Mouse (Mus musculus) CD4-positive, CD25-positive, alpha-beta regulatory T cell, adult 4 months (primary cell): ENCODE results near the gene Slc35f6. TPM values are rescaled to one million over a fixed set of nuclear protein-coding genes. Genes with fewer than 3 reads are reported as not detected.

Experiments
- ATAC-seq: one replicate; pipeline ENCODE4 v1.8.0; 2017
- polyA plus RNA-seq, 2 experiments: library from polyadenylated mRNA; unstranded; fragments of 100-300 nt; shearing (Covaris generic); gene quantifications; one replicate each; pipeline ENCODE4 v1.2.1; 2017

The Slc35f6 gene
- 10 to 100 TPM; 18.0 to 22.7 TPM for polyA plus RNA-seq

DNA sequence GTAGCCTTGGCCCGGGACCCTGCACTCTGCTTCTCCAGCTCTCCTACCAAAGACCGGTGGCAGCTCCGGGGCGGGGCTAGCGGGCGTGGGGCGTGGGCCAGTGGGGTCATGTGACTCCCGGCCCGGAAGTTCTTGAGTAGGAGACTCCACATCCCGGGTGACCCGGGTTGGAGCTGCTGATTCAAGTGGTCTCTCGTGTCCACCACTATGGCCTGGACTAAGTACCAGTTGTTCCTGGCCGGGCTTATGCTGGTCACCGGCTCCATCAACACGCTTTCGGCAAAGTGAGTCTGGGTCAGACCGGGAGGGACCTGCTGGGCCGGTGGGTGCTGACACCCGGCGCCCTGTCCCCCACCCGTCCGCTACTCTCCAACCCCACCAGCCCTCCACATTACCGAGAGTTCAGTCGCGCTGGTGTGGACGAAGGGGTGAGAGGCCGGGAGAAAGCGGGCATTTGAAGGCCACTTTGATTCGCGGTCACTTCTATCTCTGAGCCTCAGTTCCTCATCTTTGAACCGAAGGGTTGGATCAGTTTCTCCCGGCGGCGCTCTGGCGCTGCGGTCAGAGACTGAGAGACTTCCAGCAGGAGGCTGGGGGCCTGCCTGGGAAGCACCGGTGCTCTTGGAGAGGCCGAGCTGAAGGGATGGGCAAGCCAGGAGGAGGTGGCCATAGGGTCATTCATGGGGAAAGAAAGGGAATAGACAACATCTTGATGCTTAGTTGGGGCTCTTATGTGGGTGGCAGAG lies at the start of gene Slc35f6:
Slc35f6 (plus strand) TSS at position 119 of the 746 bp plus-strand sequence.
- ATAC-seq: peak; percentile 99

DNA sequence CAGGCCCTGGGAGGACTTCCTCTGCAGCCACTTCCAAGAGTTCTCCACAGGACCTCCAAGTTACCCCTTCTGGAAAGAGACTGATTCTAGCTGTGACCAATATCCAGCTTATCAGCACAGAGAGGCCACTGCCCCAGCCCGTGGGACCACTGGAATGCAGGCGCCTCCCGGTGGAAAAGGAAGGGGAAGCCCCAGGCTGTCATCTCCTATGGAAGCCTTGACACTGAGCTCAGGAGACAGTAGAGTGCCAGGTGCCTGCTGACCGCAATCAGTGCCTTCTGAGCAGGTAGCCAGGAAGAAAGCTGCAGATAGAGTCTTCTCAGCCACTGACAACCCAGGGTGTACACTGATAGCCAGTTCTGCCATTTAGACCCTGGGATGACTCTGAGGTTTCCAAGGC lies 46.3 kb upstream of the Slc35f6 start:
- ATAC-seq: no peak

GRCm38 (mm10) chr5:30603255-30603654 lies 44.5 kb upstream of the Slc35f6 start:
- no peak for ATAC-seq

DNA sequence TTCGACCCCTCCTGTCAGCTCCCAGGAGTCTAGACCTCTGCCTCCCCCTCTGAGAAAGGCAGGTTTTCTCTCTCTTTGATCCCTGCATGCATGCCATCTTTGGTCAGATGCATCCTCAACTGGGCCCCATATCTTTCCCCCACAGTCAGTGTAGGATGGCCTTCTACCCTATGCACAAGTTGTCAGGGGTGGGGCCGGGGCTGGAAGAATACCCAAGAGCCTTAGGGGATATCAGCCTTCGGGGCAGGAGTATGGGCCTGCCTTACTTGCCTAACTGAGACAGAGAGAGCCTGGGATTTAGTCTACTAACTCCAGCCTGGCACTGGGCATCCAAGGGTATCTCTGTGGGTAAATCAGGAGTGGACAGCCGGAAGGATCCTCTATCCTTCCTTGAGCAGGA lies 43.8 kb upstream of the Slc35f6 start:
- ATAC-seq: no peak

- no peak for ATAC-seq
Observed at GRCm38 (mm10) chr5:30604769-30605188, 43.0 kb upstream of the Slc35f6 start.

GRCm38 (mm10) chr5:30605649-30606048 lies 42.1 kb upstream of the Slc35f6 start:
- ATAC-seq: no peak

- no peak for ATAC-seq
Observed at GRCm38 (mm10) chr5:30606424-30607073, 41.2 kb upstream of the Slc35f6 start.

GRCm38 (mm10) chr5:30609094-30609493 lies 38.6 kb upstream of the Slc35f6 start:
- ATAC-seq: no peak

DNA sequence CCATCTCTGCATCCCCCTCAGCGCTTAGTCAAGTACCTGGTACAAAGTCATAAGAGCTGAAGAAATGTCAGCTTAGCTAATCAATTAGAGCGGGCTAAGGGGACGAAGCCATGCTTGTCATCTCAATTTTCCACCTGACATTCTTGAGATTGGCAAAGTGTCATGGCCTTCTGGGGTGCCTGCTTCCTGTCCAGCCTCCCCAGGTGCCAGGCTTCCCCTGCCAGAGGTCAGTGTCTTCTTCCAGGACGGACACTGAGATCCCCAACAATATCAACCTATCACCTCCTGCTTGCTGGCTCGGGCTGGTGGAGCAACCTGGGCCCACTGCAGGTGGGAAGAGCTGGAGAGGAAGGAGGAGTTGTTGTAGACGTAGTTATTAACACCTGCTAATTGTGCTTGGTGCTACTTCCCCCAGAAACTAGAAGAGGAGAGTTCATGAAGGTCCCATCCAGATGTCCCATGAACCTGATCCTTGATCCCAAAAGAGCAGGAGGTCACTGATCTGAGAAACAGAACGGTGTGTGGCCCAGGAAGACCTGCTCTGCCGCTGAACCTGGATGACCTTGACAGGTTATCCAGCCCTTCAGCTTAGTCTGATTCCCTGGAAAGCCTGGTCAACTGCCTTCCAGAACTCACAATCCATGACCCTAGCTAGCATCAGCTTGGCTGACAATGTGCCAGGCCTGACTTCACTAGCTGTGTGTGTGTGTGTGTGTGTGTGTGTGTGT lies 37.7 kb upstream of the Slc35f6 start:
- ATAC-seq: no peak

- no peak for ATAC-seq
Observed at GRCm38 (mm10) chr5:30611091-30611490, 36.6 kb upstream of the Slc35f6 start.

- no peak for ATAC-seq
Observed at GRCm38 (mm10) chr5:30611689-30612088, 36.0 kb upstream of the Slc35f6 start.

GRCm38 (mm10) chr5:30612575-30612974 lies 35.2 kb upstream of the Slc35f6 start:
- ATAC-seq: no peak

DNA sequence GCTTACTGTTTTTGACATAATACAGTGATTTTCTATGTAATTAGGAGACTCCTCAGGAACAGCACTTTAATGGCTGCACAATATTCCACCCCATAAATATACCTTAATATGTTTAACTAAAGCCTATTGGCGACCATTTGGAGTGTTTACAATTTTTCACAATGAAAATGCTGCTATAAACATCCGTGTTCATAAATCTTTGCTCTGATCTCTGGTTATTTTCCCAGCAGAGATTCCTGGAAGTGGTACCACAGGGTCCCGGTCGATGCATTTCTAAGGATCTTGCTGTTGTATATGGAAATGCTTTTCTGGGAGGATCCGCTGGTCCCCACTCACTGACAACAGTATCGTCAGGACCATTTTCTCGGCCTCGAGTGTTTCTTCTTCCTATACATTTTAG lies 34.5 kb upstream of the Slc35f6 start:
- no peak for ATAC-seq

GRCm38 (mm10) chr5:30614221-30614620 lies 33.5 kb upstream of the Slc35f6 start:
- ATAC-seq: no peak

GRCm38 (mm10) chr5:30615416-30615815 lies 32.3 kb upstream of the Slc35f6 start:
- ATAC-seq: no peak

- ATAC-seq: no peak
Observed at GRCm38 (mm10) chr5:30615819-30616218, 31.9 kb upstream of the Slc35f6 start.

- no peak for ATAC-seq
Observed at GRCm38 (mm10) chr5:30616644-30617043, 31.1 kb upstream of the Slc35f6 start.

DNA sequence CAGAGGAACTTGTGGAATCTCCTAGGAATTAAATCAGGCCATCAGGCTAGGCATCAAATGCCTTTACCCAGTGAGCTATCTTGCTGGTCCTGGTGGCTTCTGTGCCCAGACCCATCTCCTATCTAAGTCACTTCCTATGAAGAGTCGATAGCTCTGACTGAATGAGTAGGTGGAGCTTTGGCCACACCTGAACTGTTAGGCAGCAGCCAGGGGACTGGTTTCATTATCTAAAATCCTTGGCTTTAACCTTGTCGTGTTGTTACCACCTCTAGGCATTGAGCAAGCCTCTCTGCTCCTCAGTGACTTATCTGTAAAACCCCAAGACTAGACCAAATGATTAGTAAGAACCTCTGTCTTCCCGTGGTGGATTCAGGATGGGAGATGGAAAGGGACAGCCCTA lies 30.4 kb upstream of the Slc35f6 start:
- no peak for ATAC-seq

DNA sequence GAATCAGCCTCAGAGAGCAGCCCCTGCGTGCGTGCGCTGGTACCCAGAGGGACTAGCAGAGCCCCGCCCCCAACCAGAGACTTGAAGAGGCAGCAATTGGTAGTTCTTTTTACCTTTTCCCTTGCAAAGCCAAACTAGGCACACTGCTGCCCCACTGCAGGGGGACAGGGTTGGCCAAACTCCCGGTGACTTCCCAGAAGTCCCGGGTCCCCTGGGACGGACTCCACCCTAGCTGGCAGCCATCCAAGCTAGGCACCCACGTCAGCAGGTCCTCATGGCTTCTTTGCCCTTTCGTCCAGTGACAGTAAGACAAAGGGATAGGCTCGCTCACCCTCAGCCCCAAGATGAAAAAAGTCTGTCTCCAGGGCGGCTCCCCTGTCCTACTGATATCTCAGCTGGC lies 29.9 kb upstream of the Slc35f6 start:
- ATAC-seq: no peak

DNA sequence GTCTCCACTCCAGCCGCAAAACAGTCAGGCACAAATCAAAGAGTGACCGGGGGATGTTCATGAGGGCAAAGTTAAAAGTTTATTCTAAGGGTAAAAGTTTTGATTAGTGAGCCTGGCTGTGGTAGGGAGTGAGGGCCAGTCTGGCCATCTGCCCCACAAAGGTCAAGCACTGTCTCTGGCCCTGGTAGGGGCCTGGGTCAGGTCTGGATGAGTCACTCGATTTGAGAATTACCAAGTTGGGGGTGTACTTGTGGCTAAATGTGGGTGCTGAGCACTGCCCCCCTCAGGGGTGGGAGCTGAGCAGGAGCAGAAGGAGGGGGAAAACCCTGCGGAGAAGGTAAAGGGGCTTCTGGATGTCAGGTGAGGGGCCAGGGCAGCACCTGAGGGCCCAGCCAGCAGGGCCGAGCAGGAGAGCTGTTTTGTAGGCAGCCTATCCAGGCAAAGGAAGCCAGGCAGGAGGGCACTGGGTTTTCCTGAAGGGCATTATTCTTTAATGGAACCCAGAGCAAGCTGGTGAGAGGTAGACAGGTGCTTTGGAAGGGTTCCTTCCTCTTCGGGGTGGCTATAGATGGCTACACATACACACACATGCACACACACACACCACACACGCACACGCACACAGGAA lies 29.2 kb upstream of the Slc35f6 start:
- no peak for ATAC-seq

GRCm38 (mm10) chr5:30619211-30619610 lies 28.5 kb upstream of the Slc35f6 start:
- ATAC-seq: no peak

DNA sequence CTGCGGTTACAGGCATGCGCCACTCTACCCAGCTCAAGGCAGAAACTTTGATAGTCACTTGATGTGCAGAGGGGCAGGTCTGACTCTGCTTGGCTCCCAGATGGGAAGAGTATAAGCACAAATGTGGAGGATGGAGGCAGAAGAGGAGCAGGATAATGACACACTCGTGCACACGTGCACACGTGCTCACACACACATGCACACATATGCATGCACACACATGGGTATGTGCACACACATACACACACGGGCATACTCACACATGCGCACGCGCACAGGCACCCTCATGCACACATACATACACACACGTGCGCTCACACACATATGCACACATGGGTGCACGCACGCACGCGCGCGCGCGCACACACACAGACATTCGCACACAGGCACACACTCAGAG lies 27.2 kb upstream of the Slc35f6 start:
- ATAC-seq: no peak

GRCm38 (mm10) chr5:30621211-30621790 lies 26.4 kb upstream of the Slc35f6 start:
- no peak for ATAC-seq
